In the genomic region with DNA sequence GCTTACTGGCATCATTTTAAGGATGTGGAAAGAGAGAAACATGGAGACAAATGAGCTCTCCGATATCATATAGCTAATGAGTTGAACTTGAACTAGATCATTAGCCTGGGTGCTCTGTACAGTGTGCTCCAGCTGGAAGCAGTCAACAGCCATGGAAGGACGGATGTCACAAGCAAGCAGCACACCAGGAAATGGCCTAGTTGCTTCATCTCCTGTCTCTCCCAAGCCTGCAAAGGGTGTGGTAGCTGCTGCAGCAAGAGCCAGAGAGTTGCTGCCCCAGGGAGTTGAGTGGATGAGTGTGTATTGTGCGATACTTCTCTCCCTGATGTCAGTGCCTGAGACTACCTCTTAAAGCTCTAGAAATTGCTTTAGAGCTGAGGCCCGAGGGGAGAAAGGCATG, we compare ENCODE assay signal across 10 mouse cellular contexts.
DNase-seq lines count a peak whose midpoint lies in the region; ATAC-seq lines count a peak whose summit lies in the region.
"Had no signal": no experiment of that assay in that cellular context is flagged by ENCODE, and none has a peak within 500 bp of the region (broad histone marks: within the 10 kb centered on the region; RNA-seq: fewer than 3 reads in every experiment).

No protein-coding gene starts in this region.

- no peaks in the 10 kb centered on the region for H3K9me3 ChIP-seq in neural tube, embryonic 13.5 days
- no peaks in the 10 kb centered on the region for H3K9me3 ChIP-seq in heart, embryonic 16.5 days (replicated peaks; ENCODE audit: control insufficient read depth, low read length)
- H3K9me3 ChIP-seq in stomach, embryonic 16.5 days (replicated peaks; ENCODE audit: control insufficient read depth, low read length), result no peaks in the 10 kb centered on the region
- no peaks in the 10 kb centered on the region for H3K9me3 ChIP-seq in hindbrain, embryonic 14.5 days (ENCODE audit: control insufficient read depth, low read length)
- H3K9me3 ChIP-seq: limb, embryonic 15.5 days had no signal

- H3K4me3 ChIP-seq in neural tube, embryonic 13.5 days, result no peak overlapping the region
- H3K4me3 ChIP-seq in heart, embryonic 16.5 days (ENCODE audit: low read length), result no peak overlapping the region
- H3K4me3 ChIP-seq in stomach, embryonic 16.5 days (replicated peaks; ENCODE audit: low read length), result no peak overlapping the region
- H3K4me3 ChIP-seq in hindbrain, embryonic 14.5 days (replicated peaks; ENCODE audit: low read length), result no peak overlapping the region
- H3K4me3 ChIP-seq: limb, embryonic 15.5 days had no signal

- H3K36me3 ChIP-seq in neural tube, embryonic 13.5 days, result no peaks in the 10 kb centered on the region
- peaks cover 8% of the 10 kb centered on the region; the same call in 1 of the 2 replicates for H3K36me3 ChIP-seq in heart, embryonic 16.5 days (ENCODE audit: control insufficient read depth, insufficient read depth)
- peaks cover 4% of the 10 kb centered on the region; the same call in 1 of the 2 replicates for H3K36me3 ChIP-seq in stomach, embryonic 16.5 days (ENCODE audit: control insufficient read depth, insufficient read depth, low read length)
- no peaks in the 10 kb centered on the region for H3K36me3 ChIP-seq in hindbrain, embryonic 14.5 days (replicated peaks; ENCODE audit: control insufficient read depth, insufficient read depth)

- 77% methylated on average over 4 of the region's 4 CpGs for WGBS in neural tube, embryonic 13.5 days
- 52% methylated on average over 4 of the region's 4 CpGs for WGBS in heart, embryonic 16.5 days
- WGBS in stomach, embryonic 16.5 days, result 58% methylated on average over 4 of the region's 4 CpGs
- 83% methylated on average over 4 of the region's 4 CpGs for WGBS in hindbrain, embryonic 14.5 days

- no peaks in the 10 kb centered on the region for H3K27me3 ChIP-seq in neural tube, embryonic 13.5 days
- no peaks in the 10 kb centered on the region for H3K27me3 ChIP-seq in heart, embryonic 16.5 days (ENCODE audit: control insufficient read depth, insufficient read depth, low read length)
- no peaks in the 10 kb centered on the region for H3K27me3 ChIP-seq in stomach, embryonic 16.5 days (ENCODE audit: control insufficient read depth, insufficient read depth, low read length)
- H3K27me3 ChIP-seq in hindbrain, embryonic 14.5 days (ENCODE audit: control insufficient read depth, insufficient read depth, low read length), result no peaks in the 10 kb centered on the region
- H3K27me3 ChIP-seq: limb, embryonic 15.5 days had no signal

- no peak overlapping the region for H3K9ac ChIP-seq in neural tube, embryonic 13.5 days
- no peak overlapping the region for H3K9ac ChIP-seq in heart, embryonic 16.5 days (ENCODE audit: low read length)
- H3K9ac ChIP-seq in stomach, embryonic 16.5 days (ENCODE audit: low read length), result no peak overlapping the region
- H3K9ac ChIP-seq in hindbrain, embryonic 14.5 days, result no peak overlapping the region
- H3K9ac ChIP-seq: limb, embryonic 15.5 days had no signal

- no peak overlapping the region for H3K4me2 ChIP-seq in neural tube, embryonic 13.5 days
- H3K4me2 ChIP-seq in heart, embryonic 16.5 days (ENCODE audit: low read depth, low read length), result no peak overlapping the region
- H3K4me2 ChIP-seq in stomach, embryonic 16.5 days (ENCODE audit: low read depth, low read length), result no peak overlapping the region
- no peak overlapping the region for H3K4me2 ChIP-seq in hindbrain, embryonic 14.5 days (replicated peaks)
- H3K4me2 ChIP-seq: limb, embryonic 15.5 days had no signal

- H3K4me1 ChIP-seq in neural tube, embryonic 13.5 days (replicated peaks), result peaks cover 7% of the 10 kb centered on the region
- peaks cover 24% of the 10 kb centered on the region for H3K4me1 ChIP-seq in heart, embryonic 16.5 days (ENCODE audit: control insufficient read depth, insufficient read depth, low read length)
- peaks cover 30% of the 10 kb centered on the region for H3K4me1 ChIP-seq in stomach, embryonic 16.5 days (ENCODE audit: control insufficient read depth, insufficient read depth, low read length)
- H3K4me1 ChIP-seq in hindbrain, embryonic 14.5 days (replicated peaks; ENCODE audit: control insufficient read depth, insufficient read depth, low read length), result no peaks in the 10 kb centered on the region

- no peak for DNase-seq in neural tube, embryonic 10.5 days (ENCODE audit: extremely low spot score, low spot score)
- peak; percentile 36 to 49 for DNase-seq in kidney, postnatal 4 days
- DNase-seq in hindbrain, embryonic 14.5 days (ENCODE audit: low spot score), result no peak
- DNase-seq in T-cell, adult 2 months (ENCODE audit: low spot score), result no peak
- no peak for DNase-seq in left cerebral cortex, adult 9 months (ENCODE audit: low spot score in 2 of 2)

- no peak for ATAC-seq in neural tube, embryonic 13.5 days (ENCODE audit: low read depth)
- ATAC-seq in heart, embryonic 16.5 days (replicated peaks; ENCODE audit: extremely low read depth, insufficient read depth, low FRiP score), result no peak
- ATAC-seq in stomach, embryonic 16.5 days (ENCODE audit: insufficient read depth, low FRiP score), result no peak
- ATAC-seq in hindbrain, embryonic 14.5 days (ENCODE audit: low FRiP score), result no peak
- ATAC-seq: forebrain, embryonic 16.5 days had no signal

- 0 out of 2 replicates have a peak overlapping the region, but pooled peaks have one; percentile 5 for H3K27ac ChIP-seq in neural tube, embryonic 13.5 days (replicated peaks)
- H3K27ac ChIP-seq in heart, embryonic 16.5 days (ENCODE audit: low read length), result peak overlapping the region; percentile 48
- H3K27ac ChIP-seq in stomach, embryonic 16.5 days (ENCODE audit: low read length), result peak overlapping the region; percentile 18; the same call in 1 of the 2 replicates
- H3K27ac ChIP-seq in hindbrain, embryonic 14.5 days, result no peak overlapping the region
- H3K27ac ChIP-seq: limb, embryonic 15.5 days had no signal

Comparison
In these comparisons a context has a peak if more than half of its experiments do, and no peak if none do; other contexts are left out.
1. DNase-seq: peak in kidney, postnatal 4 days (2 of 2); none in neural tube, embryonic 10.5 days (single experiment), hindbrain, embryonic 14.5 days (single experiment), T-cell, adult 2 months (single experiment) and left cerebral cortex, adult 9 months (0 of 2).